Mouse (Mus musculus): Measurements from ENCODE around the gene Ildr2. TPM values are rescaled to one million over a fixed set of nuclear protein-coding genes. Genes with fewer than 3 reads are reported as not detected.

Ildr2 gene
- 0.28 TPM in 1 of 2 replicates, not detected in the other for polyA plus RNA-seq (2012)

GRCm38 (mm10) chr1:166253898-166254894, at the start of gene Ildr2:
Gene Ildr2 (plus strand): TSS chr1:166254139.

GRCm38 (mm10) chr1:166238315-166238969, 15.5 kb upstream of the Ildr2 start, which contains the start of gene Mael:
Gene Mael (minus strand): TSS chr1:166238747.

Other genes starting within 250 kb of the Ildr2 start
- not detected in 2 replicates for gene Dusp27, start 126.2 kb upstream of the Ildr2 start, polyA plus RNA-seq (2012)
- not detected in 2 replicates for gene Gpa33, start 123.9 kb upstream of the Ildr2 start, polyA plus RNA-seq (2012)
- not detected in 2 replicates for gene Mael, start 15.4 kb upstream of the Ildr2 start, polyA plus RNA-seq (2012)
- 31.5 and 32.5 TPM in 2 replicates for gene Tada1, start 125.0 kb downstream of the Ildr2 start, polyA plus RNA-seq (2012)
- 0.89 and 1.3 TPM in 2 replicates for gene Pogk, start 155.7 kb downstream of the Ildr2 start, polyA plus RNA-seq (2012)
- gene Gm4846, start 243.4 kb downstream of the Ildr2 start, polyA plus RNA-seq (2012) = not detected in 2 replicates